Mouse (Mus musculus) megakaryocyte-erythroid progenitor cell, adult 5 weeks (primary cell): ENCODE data around the gene Cit. TPM values are rescaled to one million over a fixed set of nuclear protein-coding genes. Genes with fewer than 3 reads are reported as not detected.

Experiments
- polyA plus RNA-seq: library from polyadenylated mRNA; stranded (reverse); fragments of >175 nt; gene quantifications from 2 replicates; pipeline ENCODE4 v1.2.3, GENCODE M21; 2012

Cit gene
- 26.0 and 30.9 TPM in 2 replicates for polyA plus RNA-seq

DNA sequence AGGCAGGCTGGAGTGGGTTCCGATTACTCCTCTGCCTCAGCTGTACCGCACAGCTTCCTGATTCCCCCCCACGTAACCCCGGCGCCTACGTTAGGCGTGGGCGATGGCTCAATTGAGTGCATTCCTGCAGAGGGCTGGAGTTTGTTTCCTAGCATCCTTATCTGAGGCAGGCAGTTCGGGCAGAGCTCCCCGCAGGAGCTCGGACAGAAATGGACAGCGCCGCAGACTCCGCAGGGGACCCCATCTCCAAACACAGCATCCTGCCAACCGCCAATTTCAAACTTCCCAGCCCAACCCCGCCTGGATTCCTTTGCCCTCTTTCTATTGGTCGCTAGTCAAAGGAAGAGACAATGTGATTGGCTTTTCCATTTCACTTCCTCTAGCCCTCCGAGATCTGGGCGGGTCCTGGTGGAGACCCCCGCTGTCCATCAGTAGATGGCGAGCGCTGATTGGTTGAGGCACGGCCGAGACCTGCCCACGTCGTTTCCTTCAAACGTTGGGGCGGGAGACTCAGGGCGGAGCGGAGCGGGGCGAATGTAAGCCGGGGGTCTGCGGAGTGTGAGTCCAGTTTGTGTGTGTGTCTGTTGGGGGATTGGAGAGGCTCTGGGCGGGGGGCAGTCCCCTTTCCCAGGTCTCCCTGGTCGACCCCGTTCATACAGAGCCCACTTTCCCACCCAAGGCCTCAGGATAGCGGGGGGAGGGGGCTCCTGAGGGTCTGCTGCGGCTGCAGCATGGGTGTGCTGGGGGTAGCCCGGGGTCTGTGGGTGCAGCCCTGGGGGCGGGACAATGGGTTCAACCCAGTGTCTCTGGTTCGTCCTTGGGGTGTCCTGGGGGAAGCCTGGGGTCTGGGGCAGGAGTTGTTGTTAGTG lies at the start of gene Cit:
Cit (plus strand) TSS at position 513 of the 869 bp plus-strand sequence.

DNA sequence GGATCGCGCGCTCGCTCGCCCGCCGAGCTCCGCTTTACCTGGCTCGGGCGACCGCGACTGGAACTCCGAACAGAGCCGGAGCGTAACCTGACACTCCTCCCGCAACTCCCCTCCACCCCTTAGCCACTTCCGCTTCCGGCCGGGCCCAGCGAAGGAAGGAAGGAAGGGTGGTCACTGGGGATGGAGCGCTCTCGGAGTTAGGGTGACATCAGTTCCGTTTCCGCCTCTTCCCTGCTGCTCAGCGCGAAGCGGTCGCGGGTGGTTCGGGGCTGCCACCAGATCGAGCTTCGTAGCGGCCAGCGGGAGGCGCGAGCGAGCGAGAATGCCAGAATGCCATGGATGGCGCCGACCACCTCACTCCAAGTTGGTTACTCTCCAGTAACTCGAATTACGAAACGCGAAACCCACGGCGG lies 179.3 kb downstream of the Cit start, which contains the start of gene Prkab1:
Prkab1 (minus strand) TSS at position 182 of the 413 bp plus-strand sequence.

Other genes with a start within 250 kb of the Cit start
- 44.4 and 49.8 TPM in 2 replicates for gene Rab35, start 213.4 kb upstream of the Cit start, polyA plus RNA-seq
- 4.7 and 7.9 TPM in 2 replicates for gene Bicdl1, start 113.7 kb upstream of the Cit start, polyA plus RNA-seq
- 176 and 203 TPM in 2 replicates for gene Prkab1, start 179.2 kb downstream of the Cit start, polyA plus RNA-seq
- gene Tmem233, start 238.0 kb downstream of the Cit start, polyA plus RNA-seq = not detected in 2 replicates